Mouse (Mus musculus) WW6 (cell line): Measurements from ENCODE around the gene Arhgap40.
A peak's percentile ranks its signal among the peaks of the same experiment; 100 is the strongest.

Source experiments
- DNase-seq: peaks from one replicate; pipeline ENCODE4 v3.0.0-alpha.2; 2013; ENCODE audit warnings: low read depth, low spot score

Arhgap40 gene

GRCm38 (mm10) chr2:158546751-158547150 lies 34.2 kb downstream of the Arhgap40 start:
- DNase-seq, result peak; percentile 76

DNA sequence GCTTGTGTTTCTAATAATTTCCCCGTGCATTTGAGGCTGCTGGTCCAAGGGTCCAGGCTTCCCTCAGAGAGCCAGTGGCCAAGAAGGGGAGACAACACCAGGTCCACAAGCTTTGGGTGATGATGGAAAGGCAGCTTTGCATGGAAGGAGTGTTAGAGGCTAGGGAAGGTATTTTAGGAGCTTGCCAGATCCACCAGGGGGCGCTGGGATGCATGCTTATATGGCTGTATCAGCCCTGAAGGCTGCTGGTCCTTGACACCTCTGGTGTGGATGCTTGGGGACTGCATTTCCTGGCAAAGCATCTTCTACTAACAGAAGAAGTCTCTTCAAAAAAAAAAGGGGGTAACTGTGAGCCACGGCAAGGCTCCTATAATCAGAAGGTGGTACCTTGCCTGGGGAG lies 37.5 kb downstream of the Arhgap40 start:
- DNase-seq, result peak; percentile 48

- DNase-seq, result no peak
Observed at GRCm38 (mm10) chr2:158554366-158554765, 41.8 kb downstream of the Arhgap40 start.

DNA sequence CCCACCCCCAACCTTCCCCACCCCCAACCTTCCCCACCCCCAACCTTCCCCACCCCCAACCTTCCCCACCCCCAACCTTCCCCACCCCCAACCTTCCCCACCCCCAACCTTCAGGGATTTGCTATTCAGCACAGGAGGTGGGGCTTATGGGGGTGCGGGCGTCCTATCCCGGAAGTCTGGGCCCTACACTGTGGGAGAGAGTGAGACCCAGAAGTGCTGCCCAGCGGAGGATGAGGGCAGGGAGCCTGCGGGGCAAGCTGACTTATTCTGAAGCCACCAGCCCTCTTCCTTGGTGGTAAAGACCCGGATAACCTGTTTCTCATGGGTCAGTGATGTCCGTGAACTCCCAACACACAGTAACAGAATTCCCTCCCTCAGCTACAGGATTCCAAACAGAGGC lies 42.7 kb downstream of the Arhgap40 start:
- no peak for DNase-seq

- no peak for DNase-seq
Observed at GRCm38 (mm10) chr2:158555812-158556211, 43.2 kb downstream of the Arhgap40 start.

GRCm38 (mm10) chr2:158556225-158556624 lies 43.6 kb downstream of the Arhgap40 start:
- DNase-seq, result peak; percentile 45

- DNase-seq, result no peak
Observed at GRCm38 (mm10) chr2:158556750-158557149, 44.2 kb downstream of the Arhgap40 start.

- no peak for DNase-seq
Observed at GRCm38 (mm10) chr2:158559945-158560344, 47.3 kb downstream of the Arhgap40 start.

- no peak for DNase-seq
Observed at GRCm38 (mm10) chr2:158560801-158561200, 48.2 kb downstream of the Arhgap40 start.

DNA sequence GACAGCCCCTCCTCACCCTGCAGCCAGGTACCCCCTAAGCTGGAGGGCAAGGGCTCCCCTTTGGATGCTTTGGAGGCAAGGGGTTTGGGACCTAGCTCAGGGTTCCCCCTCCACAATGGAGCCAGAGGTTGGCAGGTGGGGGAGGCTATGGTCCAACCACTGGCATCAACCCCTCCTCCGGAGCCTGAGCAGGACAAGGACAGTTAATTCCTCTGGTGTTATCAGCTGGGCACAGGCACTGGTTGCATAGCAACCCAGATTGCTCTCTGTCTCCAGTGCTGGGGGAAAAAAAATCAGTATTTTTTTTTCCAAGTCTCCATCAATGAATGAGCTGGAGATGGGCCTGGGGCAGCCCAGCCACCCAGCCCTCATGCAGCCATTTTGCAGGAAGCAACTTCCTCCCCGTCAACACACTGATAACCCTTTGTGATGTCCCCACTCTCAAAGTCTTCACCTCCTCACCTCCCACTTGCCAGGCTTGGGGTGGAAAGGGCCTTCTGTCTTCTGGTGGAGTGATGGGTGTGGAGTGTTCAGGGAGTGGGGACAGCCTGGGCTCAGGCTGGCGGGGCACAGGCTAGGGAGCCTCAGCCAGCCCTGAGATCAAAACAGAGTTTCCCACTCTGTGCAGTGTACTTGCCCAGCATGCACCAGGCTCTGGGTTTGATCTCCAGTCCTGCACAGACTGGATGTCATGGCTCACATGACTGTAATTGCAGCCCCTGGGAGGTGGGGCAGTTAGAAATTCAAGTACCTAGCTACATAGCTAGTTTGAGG lies 49.0 kb downstream of the Arhgap40 start:
- DNase-seq, result no peak

- peak; percentile 57 for DNase-seq
Observed at GRCm38 (mm10) chr2:158570421-158571081, 58.0 kb downstream of the Arhgap40 start.

DNA sequence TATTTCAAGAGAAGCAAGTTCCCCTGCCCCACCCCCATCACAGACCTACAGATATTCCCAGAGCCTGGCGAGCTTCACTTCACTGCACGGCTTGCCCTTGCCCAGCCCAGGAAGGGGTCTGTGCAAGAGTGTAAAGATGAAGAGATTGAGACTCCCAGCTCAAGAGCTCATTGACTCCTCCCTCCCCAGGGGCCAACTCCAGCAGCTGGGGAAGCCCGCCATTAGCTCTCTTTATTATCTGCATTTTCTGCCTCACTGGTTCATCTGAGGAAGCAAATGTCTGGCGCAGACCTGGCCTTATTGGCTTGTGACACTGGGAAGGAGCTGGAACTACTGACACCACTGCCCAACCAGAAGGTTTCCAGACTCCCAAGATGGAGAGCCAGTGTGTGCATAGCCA lies 67.4 kb downstream of the Arhgap40 start:
- DNase-seq, result no peak

- no peak for DNase-seq
Observed at GRCm38 (mm10) chr2:158584621-158585358, 72.2 kb downstream of the Arhgap40 start.

DNA sequence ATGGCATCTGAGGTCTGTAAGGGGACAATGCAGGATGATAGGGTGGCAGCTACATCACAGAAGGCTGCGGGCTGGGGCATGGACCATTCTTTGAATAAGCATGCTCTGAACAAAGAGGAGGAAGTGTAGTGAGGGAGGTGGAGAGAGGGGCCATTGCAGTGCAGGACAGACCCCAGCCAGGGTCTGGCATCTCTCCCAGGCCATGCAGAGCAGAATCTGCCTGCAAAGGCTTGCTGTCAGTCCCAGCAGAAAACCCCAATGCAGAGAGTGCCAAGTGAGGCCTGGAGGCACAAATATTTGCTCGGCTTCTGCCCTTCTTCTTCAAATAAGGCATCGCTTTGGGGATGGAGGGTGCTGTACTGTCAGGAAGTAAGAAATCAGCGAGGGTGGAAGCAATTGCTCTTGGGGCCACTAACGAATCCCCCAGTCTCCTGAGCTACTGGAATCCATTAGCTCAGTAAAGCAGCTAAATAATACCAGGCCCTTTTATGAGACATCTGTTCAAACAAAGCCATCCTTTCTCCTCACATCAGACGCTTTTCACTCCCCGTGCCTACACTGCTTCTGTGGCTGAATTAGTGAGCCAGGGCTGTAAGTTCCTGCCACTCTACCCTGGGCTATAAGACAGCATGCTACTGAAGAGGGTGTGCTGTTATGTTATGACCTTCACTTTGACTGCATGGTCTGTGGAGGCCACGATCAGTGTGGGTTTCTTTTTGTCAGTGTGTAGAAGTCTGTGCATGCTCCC lies 76.1 kb downstream of the Arhgap40 start:
- no peak for DNase-seq

GRCm38 (mm10) chr2:158590495-158590894 lies 77.9 kb downstream of the Arhgap40 start:
- no peak for DNase-seq

- no peak for DNase-seq
Observed at GRCm38 (mm10) chr2:158591286-158591685, 78.7 kb downstream of the Arhgap40 start.

DNA sequence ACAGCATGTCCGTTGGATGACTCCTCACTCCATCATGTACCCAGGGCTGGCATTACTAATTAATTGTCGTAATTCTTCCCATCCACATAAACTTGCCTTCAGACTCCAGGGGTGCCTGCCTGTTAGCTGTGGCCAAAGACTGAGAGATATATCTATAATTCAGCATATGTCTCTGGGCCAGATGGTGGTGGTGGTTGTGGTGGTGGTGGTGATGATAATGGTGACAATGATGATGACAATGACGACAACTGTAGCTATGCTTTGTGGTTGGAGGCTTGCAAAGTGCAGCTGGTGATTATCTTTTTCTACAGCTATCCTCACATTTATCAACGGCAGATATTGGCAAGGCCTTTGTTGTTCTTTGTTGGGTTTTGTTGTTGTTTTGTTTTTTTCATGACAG lies 80.8 kb downstream of the Arhgap40 start:
- DNase-seq, result no peak

- no peak for DNase-seq
Observed at GRCm38 (mm10) chr2:158595103-158595502, 82.5 kb downstream of the Arhgap40 start.

DNA sequence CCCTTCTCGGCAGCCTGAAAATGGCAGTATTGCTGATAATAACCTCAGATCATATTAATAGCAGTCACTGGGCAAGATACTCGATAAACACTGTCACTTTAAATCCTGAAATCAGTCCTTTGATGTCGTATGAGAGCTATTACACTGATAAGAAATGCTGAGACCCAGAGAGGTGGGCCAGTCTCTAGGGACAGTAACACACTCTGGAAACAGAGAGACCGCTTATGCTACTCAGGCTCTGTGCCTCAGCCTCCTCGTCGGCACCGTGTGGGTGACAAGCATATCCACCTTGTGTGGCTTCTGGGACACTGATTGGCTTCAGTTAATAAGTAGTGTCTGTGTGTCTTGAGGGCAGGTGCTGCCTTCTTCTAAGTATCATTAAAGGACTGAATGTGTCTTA lies 83.0 kb downstream of the Arhgap40 start:
- no peak for DNase-seq

- no peak for DNase-seq
Observed at GRCm38 (mm10) chr2:158596803-158597202, 84.2 kb downstream of the Arhgap40 start.
